Mouse (Mus musculus): ENCODE results near the gene Prdm1.

DNA sequence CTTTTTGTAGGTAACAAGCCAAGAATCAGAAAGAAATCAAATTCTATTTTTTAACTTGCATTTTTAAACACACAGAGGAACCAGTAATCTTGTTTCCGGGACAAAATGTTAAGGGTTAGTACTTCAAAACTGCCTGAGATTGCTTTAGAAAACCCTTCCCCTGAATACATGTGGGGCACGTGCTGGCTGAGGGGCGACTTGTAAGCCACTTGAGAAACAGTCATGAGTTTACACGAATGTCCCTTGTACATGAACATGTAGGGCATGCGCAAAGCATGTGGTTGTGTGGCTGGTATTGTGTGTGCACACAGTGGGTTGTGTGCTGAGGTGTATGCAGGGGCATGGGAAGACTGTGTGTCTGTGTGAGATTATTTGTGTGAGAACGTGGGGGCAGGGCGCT, 19.7 kb downstream of the Prdm1 start:
- TF ChIP-seq CTCF (IDR thresholded peaks at IDR 0.05; ENCODE audit: insufficient read depth, low read depth, low read length) (no peak), POLR2A (IDR thresholded peaks at IDR 0.05; ENCODE audit: insufficient read depth, low read depth, low read length) (no peak)

All from olfactory bulb, adult 2 months (tissue).